Mouse (Mus musculus) megakaryocyte, embryonic 14.5 days (primary cell): ENCODE results near the gene Kcnb1.

Experiments
- FLI1 ChIP-seq: IDR thresholded peaks from 2 replicates; pipeline ENCODE4 v1.6.1; 2012; ENCODE audit warnings: low read length, inconsistent platforms, mixed read lengths
- GATA1 ChIP-seq: IDR thresholded peaks from 3 replicates; pipeline ENCODE4 v1.6.1; 2012; ENCODE audit warnings: mixed read lengths, low read length, inconsistent platforms, borderline replicate concordance

- TF ChIP-seq FLI1 (no peak), GATA1 (no peak)
Measured at GRCm38 (mm10) chr2:167078931-167079495, 110.9 kb downstream of the Kcnb1 start.
